Comparison of ENCODE assay signal across 15 mouse cellular contexts in genomic region chr5:75070656-75071375, GRCm38 (mm10). TPM values are rescaled to one million over a fixed set of nuclear protein-coding genes. Genes with fewer than 3 reads are reported as not detected.
A peak's percentile ranks its signal among the peaks of the same experiment; 100 is the strongest.
DNase-seq lines count a peak whose midpoint lies in the region; ATAC-seq lines count a peak whose summit lies in the region.
"Had no signal": no experiment of that assay in that cellular context is flagged by ENCODE, and none has a peak within 500 bp of the region (broad histone marks: within the 10 kb centered on the region; RNA-seq: fewer than 3 reads in every experiment).

No protein-coding gene starts in this region.

- intact Hi-C loops in heart, postnatal 10 days (cut with DNase I), result no loop called here

- no peaks in the 10 kb centered on the region for H3K36me3 ChIP-seq in heart, embryonic 14.5 days (ENCODE audit: control insufficient read depth, insufficient read depth, low read length)
- H3K36me3 ChIP-seq in forebrain, embryonic 13.5 days (ENCODE audit: poor library complexity, severe bottlenecking), result no peaks in the 10 kb centered on the region
- no peaks in the 10 kb centered on the region for H3K36me3 ChIP-seq in limb, embryonic 13.5 days

- no peak for DNase-seq in heart, postnatal 10 days
- peak; percentile 22 for DNase-seq in Muller cell, postnatal 12 days (ENCODE audit: inconsistent ontology term)
- no peak for DNase-seq in adipocyte (ENCODE audit: low spot score)
- no peak for DNase-seq in lung, postnatal 36 days
- DNase-seq: cerebellum, adult 11-12 months; lung, adult 2 months; spleen, adult 18-20 months; thymus, postnatal 25 days had no signal

- no peak overlapping the region for H3K4me3 ChIP-seq in heart, embryonic 14.5 days (ENCODE audit: control insufficient read depth in 1 of 2, insufficient read depth in 1 of 2, low read depth in 1 of 2, low read length in 2 of 2)
- H3K4me3 ChIP-seq in forebrain, embryonic 13.5 days, result 0 out of 2 replicates have a peak overlapping the region, but pooled peaks have one; percentile 9
- H3K4me3 ChIP-seq in limb, embryonic 13.5 days, result peak overlapping the region; percentile 3; the same call in 1 of the 2 replicates
- H3K4me3 ChIP-seq: myocyte had no signal

- 0 out of 2 replicates have a peak overlapping the region, but pooled peaks have one; percentile 18 for H3K4me2 ChIP-seq in heart, embryonic 14.5 days (ENCODE audit: low read length)
- peak overlapping the region; percentile 43 for H3K4me2 ChIP-seq in forebrain, embryonic 13.5 days
- H3K4me2 ChIP-seq in limb, embryonic 13.5 days (replicated peaks), result peak overlapping the region; percentile 37

- H3K4me1 ChIP-seq in heart, embryonic 14.5 days (ENCODE audit: control insufficient read depth in 2 of 2, insufficient read depth in 2 of 2, low read length in 2 of 2), result peaks cover 3 to 16% of the 10 kb centered on the region in 2 experiments
- H3K4me1 ChIP-seq in forebrain, embryonic 13.5 days, result peaks cover 65% of the 10 kb centered on the region
- peaks cover 35% of the 10 kb centered on the region for H3K4me1 ChIP-seq in limb, embryonic 13.5 days

- no peaks in the 10 kb centered on the region for H3K9me3 ChIP-seq in heart, embryonic 14.5 days (ENCODE audit: control insufficient read depth, low read length)
- H3K9me3 ChIP-seq in forebrain, embryonic 13.5 days (replicated peaks), result no peaks in the 10 kb centered on the region
- H3K9me3 ChIP-seq in limb, embryonic 13.5 days, result no peaks in the 10 kb centered on the region

- WGBS in heart, embryonic 14.5 days, result 3% methylated on average over 23 of the region's 23 CpGs
- under 1% methylated on average over 23 of the region's 23 CpGs for WGBS in forebrain, embryonic 13.5 days
- WGBS in limb, embryonic 13.5 days, result 2% methylated on average over 23 of the region's 23 CpGs

- ATAC-seq in heart, embryonic 14.5 days (ENCODE audit: insufficient number of reproducible peaks, insufficient read depth, low FRiP score, low read depth), result no peak
- ATAC-seq in forebrain, embryonic 13.5 days, result peak; percentile 20
- no peak for ATAC-seq in limb, embryonic 13.5 days (ENCODE audit: low FRiP score, low read depth)
- no peak for ATAC-seq in erythroblast, adult 5-6 weeks (replicated peaks; ENCODE audit: low FRiP score, poor library complexity, severe bottlenecking)

- H3K9ac ChIP-seq in heart, embryonic 14.5 days (ENCODE audit: low read length), result no peak overlapping the region
- H3K9ac ChIP-seq in forebrain, embryonic 13.5 days, result no peak overlapping the region
- peak overlapping the region; percentile 19; the same call in 1 of the 2 replicates for H3K9ac ChIP-seq in limb, embryonic 13.5 days

- H3K27me3 ChIP-seq in heart, embryonic 14.5 days (ENCODE audit: control insufficient read depth, insufficient read depth, low read length), result peaks cover 91% of the 10 kb centered on the region
- peaks cover 95% of the 10 kb centered on the region for H3K27me3 ChIP-seq in forebrain, embryonic 13.5 days
- peaks cover 98% of the 10 kb centered on the region for H3K27me3 ChIP-seq in limb, embryonic 13.5 days

- no peak overlapping the region for H3K27ac ChIP-seq in heart, embryonic 14.5 days (replicated peaks in 1 of 2; ENCODE audit: control insufficient read depth in 1 of 2, insufficient read depth in 1 of 2, low read depth in 2 of 2, low read length in 2 of 2)
- H3K27ac ChIP-seq in forebrain, embryonic 13.5 days, result peak overlapping the region; percentile 74
- no peak overlapping the region for H3K27ac ChIP-seq in limb, embryonic 13.5 days

RNA-seq across cellular contexts. Expression of gene Gsx2, which starts 4.6 kb away (rescaled TPM):
- polyA plus RNA-seq in heart, embryonic 14.5 days (2014; fragmentation: Nextera tagmentation; extraction: Ambion mirVana), result not detected in 2 replicates
- total RNA-seq in heart, postnatal 10 days (2021), result not detected
- 11.7 and 14.0 TPM in 2 replicates for polyA plus RNA-seq in forebrain, embryonic 13.5 days (2015; fragmentation: Nextera tagmentation; extraction: Ambion mirVana)
- polyA plus RNA-seq in limb, embryonic 13.5 days (2015; fragmentation: Nextera tagmentation; extraction: Ambion mirVana), result not detected in 2 replicates
- not detected in 2 replicates for total RNA-seq in erythroblast, adult 5-6 weeks (2015; ENCODE audit: low replicate concordance)
- not detected in 2 replicates for total RNA-seq in erythroblast, adult 5-6 weeks (2017; ENCODE audit: low replicate concordance)
- polyA plus RNA-seq: C2C12; intestine, embryonic 14.5 days; lung, adult 2 months; myocyte had no signal

RNA-seq across cellular contexts. Expression of gene Chic2, which starts 26.2 kb away (rescaled TPM):
- 38.1 and 40.0 TPM in 2 replicates for polyA plus RNA-seq in heart, embryonic 14.5 days (2014; fragmentation: Nextera tagmentation; extraction: Ambion mirVana)
- total RNA-seq in heart, postnatal 10 days (2021), result 10 to 100 TPM; 27.7 to 29.3 TPM
- 30.9 and 37.7 TPM in 2 replicates for polyA plus RNA-seq in forebrain, embryonic 13.5 days (2015; fragmentation: Nextera tagmentation; extraction: Ambion mirVana)
- polyA plus RNA-seq in limb, embryonic 13.5 days (2015; fragmentation: Nextera tagmentation; extraction: Ambion mirVana), result 30.5 and 35.2 TPM in 2 replicates
- total RNA-seq in erythroblast, adult 5-6 weeks (2015; ENCODE audit: low replicate concordance), result 29.7 and 30.2 TPM in 2 replicates
- 15.2 and 37.4 TPM in 2 replicates for total RNA-seq in erythroblast, adult 5-6 weeks (2017; ENCODE audit: low replicate concordance)

Comparison
In these comparisons a context has a peak if more than half of its experiments do, and no peak if none do; other contexts are left out.
1. H3K4me3 ChIP-seq: peak in forebrain, embryonic 13.5 days (single experiment) and limb, embryonic 13.5 days (single experiment); none in heart, embryonic 14.5 days (0 of 2).
2. RNA of gene Gsx2, which starts 4.6 kb away (polyA plus RNA-seq): 11.7 to 14.0 TPM in forebrain, embryonic 13.5 days; not detected in limb, embryonic 13.5 days and not detected in heart, embryonic 14.5 days; every median in the first group is over 10 times any median in the second.
3. Peak in every context shown above with its lines, with median percentiles within 50 percentile points of each other: H3K4me2 ChIP-seq.